In the genomic region with DNA sequence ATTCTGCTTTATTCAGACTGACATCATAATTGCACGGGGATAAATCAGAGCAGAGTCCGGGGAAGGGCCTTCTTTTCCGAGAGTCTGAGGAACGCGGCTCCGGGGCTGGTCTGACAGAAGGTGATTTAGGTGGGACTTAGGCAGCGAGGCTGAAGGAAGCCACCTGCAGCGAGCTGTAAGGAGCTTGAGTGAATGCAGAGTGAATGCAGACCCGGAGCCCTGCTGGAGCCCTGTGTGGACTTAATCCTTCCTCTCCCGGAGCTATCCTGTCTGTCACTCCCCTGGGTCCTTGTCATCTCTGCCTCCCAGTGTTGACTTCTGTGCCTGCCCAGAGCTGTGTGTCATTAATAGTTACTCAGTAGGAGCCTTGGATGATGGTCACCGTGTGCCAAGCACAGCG, we compare ENCODE assay signal across 9 mouse cellular contexts. TPM values are rescaled to one million over a fixed set of nuclear protein-coding genes. Genes with fewer than 3 reads are reported as not detected.
DNase-seq lines count a peak whose midpoint lies in the region; ATAC-seq lines count a peak whose summit lies in the region.
"Had no signal": no experiment of that assay in that cellular context is flagged by ENCODE, and none has a peak within 500 bp of the region (broad histone marks: within the 10 kb centered on the region; RNA-seq: fewer than 3 reads in every experiment).

No protein-coding gene starts in this region.

- 0 out of 2 replicates have a peak, but pooled peaks have one; percentile 8 for ATAC-seq in heart, embryonic 11.5 days (replicated peaks; ENCODE audit: insufficient number of reproducible peaks, low FRiP score, low TSS enrichment)
- ATAC-seq in hindbrain, embryonic 15.5 days (ENCODE audit: low FRiP score, low read depth) = no peak
- ATAC-seq in midbrain, embryonic 16.5 days = peak; percentile 34; the same call in 1 of the 2 replicates
- no peak for ATAC-seq in frontal cortex, adult (ENCODE audit: low TSS enrichment)

- no peak overlapping the region for H3K4me3 ChIP-seq in heart, embryonic 11.5 days (ENCODE audit: low read depth, low read length)
- no peak overlapping the region for H3K4me3 ChIP-seq in hindbrain, embryonic 15.5 days
- H3K4me3 ChIP-seq in midbrain, embryonic 16.5 days (ENCODE audit: low read depth, low read length) = no peak overlapping the region

- no peaks in the 10 kb centered on the region; the same call in 1 of the 2 replicates for H3K36me3 ChIP-seq in heart, embryonic 11.5 days (ENCODE audit: control insufficient read depth, insufficient read depth, low read length)
- no peaks in the 10 kb centered on the region for H3K36me3 ChIP-seq in hindbrain, embryonic 15.5 days
- H3K36me3 ChIP-seq in midbrain, embryonic 16.5 days (ENCODE audit: control insufficient read depth, insufficient read depth, low read length) = no peaks in the 10 kb centered on the region; the same call in 1 of the 2 replicates

- peak overlapping the region; percentile 20 for H3K4me2 ChIP-seq in heart, embryonic 11.5 days
- H3K4me2 ChIP-seq in hindbrain, embryonic 15.5 days = peak overlapping the region; percentile 4; the same call in 1 of the 2 replicates
- H3K4me2 ChIP-seq in midbrain, embryonic 16.5 days (ENCODE audit: low read length) = peak overlapping the region; percentile 3; the same call in 1 of the 2 replicates

- H3K4me1 ChIP-seq in heart, embryonic 11.5 days (ENCODE audit: control insufficient read depth, insufficient read depth, low read length) = peaks cover 55% of the 10 kb centered on the region
- H3K4me1 ChIP-seq in hindbrain, embryonic 15.5 days (replicated peaks) = peaks cover 43% of the 10 kb centered on the region
- H3K4me1 ChIP-seq in midbrain, embryonic 16.5 days (ENCODE audit: control insufficient read depth, insufficient read depth, low read length) = peaks cover 31% of the 10 kb centered on the region

- no peaks in the 10 kb centered on the region for H3K9me3 ChIP-seq in heart, embryonic 11.5 days (replicated peaks; ENCODE audit: control insufficient read depth, low read length)
- no peaks in the 10 kb centered on the region for H3K9me3 ChIP-seq in hindbrain, embryonic 15.5 days
- no peaks in the 10 kb centered on the region for H3K9me3 ChIP-seq in midbrain, embryonic 16.5 days (replicated peaks; ENCODE audit: control insufficient read depth, low read length, poor library complexity, severe bottlenecking)

- H3K27me3 ChIP-seq in heart, embryonic 11.5 days (ENCODE audit: control insufficient read depth, insufficient read depth, low read length) = no peaks in the 10 kb centered on the region
- H3K27me3 ChIP-seq in hindbrain, embryonic 15.5 days = no peaks in the 10 kb centered on the region
- no peaks in the 10 kb centered on the region for H3K27me3 ChIP-seq in midbrain, embryonic 16.5 days (ENCODE audit: control insufficient read depth, insufficient read depth, low read depth, low read length)

- WGBS in heart, embryonic 11.5 days (ENCODE audit: insufficient replicate concordance) = 13% methylated on average over 12 of the region's 12 CpGs
- 6% methylated on average over 12 of the region's 12 CpGs for WGBS in hindbrain, embryonic 15.5 days
- WGBS in midbrain, embryonic 16.5 days = 5% methylated on average over 12 of the region's 12 CpGs

- H3K27ac ChIP-seq in heart, embryonic 11.5 days (ENCODE audit: low read depth, low read length) = peak overlapping the region; percentile 58; the same call in 1 of the 2 replicates
- no peak overlapping the region for H3K27ac ChIP-seq in hindbrain, embryonic 15.5 days (replicated peaks)
- 0 out of 2 replicates have a peak overlapping the region, but pooled peaks have one; percentile 43 for H3K27ac ChIP-seq in midbrain, embryonic 16.5 days (ENCODE audit: low read length)

- no peak overlapping the region for H3K9ac ChIP-seq in heart, embryonic 11.5 days (ENCODE audit: low read depth, low read length)
- no peak overlapping the region for H3K9ac ChIP-seq in hindbrain, embryonic 15.5 days
- peak overlapping the region; percentile 17; the same call in 1 of the 2 replicates for H3K9ac ChIP-seq in midbrain, embryonic 16.5 days (ENCODE audit: low read depth, low read length)

- DNase-seq in heart, adult 8-10 months (ENCODE audit: low spot score) = no peak
- DNase-seq in adrenal gland, postnatal 14 days = peak; percentile 59
- no peak for DNase-seq in spleen, postnatal 36 days (ENCODE audit: low spot score in 2 of 2)
- no peak for DNase-seq in left cerebral cortex, adult 11 months (ENCODE audit: low spot score)
- DNase-seq: gastrocnemius, postnatal 10 days had no signal

RNA-seq across cellular contexts. Expression of a gene that starts 32.8 kb away (rescaled TPM):
- 14.9 and 16.4 TPM in 2 replicates for polyA plus RNA-seq in heart, embryonic 11.5 days (2014; fragmentation: Nextera tagmentation; extraction: Ambion mirVana)
- under 1 TPM; 0.19 to 0.79 (median 0.45) TPM for total RNA-seq in heart, adult 8-10 months (2022)
- total RNA-seq in adrenal gland, postnatal 14 days (2021) = 4.8 and 6.2 TPM in 2 replicates
- polyA plus RNA-seq in hindbrain, embryonic 15.5 days (2015; fragmentation: Nextera tagmentation; extraction: Ambion mirVana) = 6.3 and 7.1 TPM in 2 replicates
- 6.2 and 7.1 TPM in 2 replicates for polyA plus RNA-seq in midbrain, embryonic 16.5 days (2015; fragmentation: Nextera tagmentation; extraction: Ambion mirVana)

Comparison
In these comparisons a context has a peak if more than half of its experiments do, and no peak if none do; other contexts are left out.
1. ATAC-seq: peak in heart, embryonic 11.5 days (single experiment) and midbrain, embryonic 16.5 days (single experiment); none in hindbrain, embryonic 15.5 days (single experiment) and frontal cortex, adult (single experiment).
2. Peak in every context shown above with its lines, with median percentiles within 50 percentile points of each other: H3K4me2 ChIP-seq.